Mouse (Mus musculus): ENCODE measurements around the gene Dusp7.

DNA sequence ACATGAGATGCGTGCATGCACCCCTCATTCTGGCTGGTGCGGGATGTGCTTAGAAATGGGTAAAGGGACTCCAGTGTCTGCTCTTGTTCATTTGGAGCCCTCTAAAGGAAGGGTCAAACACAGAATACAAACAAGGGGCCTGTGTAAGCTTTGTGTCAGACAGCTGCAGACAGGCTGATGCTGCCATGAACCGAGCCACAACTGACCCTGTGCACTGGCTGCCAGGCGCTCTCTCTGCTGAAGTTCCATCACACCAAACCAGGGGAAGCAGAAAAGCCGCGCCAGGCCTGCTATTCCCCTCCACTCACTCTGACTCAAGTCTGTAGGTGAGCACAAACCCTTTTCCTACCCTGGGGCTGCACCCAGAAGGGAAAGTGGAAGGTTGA, 29.3 kb upstream of the Dusp7 start:
- TF ChIP-seq POLR2A (IDR thresholded peaks at IDR 0.05; ENCODE audit: borderline replicate concordance, low read depth, low read length) (no peak), CTCF (IDR thresholded peaks at IDR 0.05; ENCODE audit: low read depth, low read length) (no peak)
